In genomic region chr6:53806591-53807023, GRCm38 (mm10) we compare ENCODE assay signal across 11 mouse cellular contexts. TPM values are rescaled to one million over a fixed set of nuclear protein-coding genes. Genes with fewer than 3 reads are reported as not detected.
A peak's percentile ranks its signal among the peaks of the same experiment; 100 is the strongest.
DNase-seq lines count a peak whose midpoint lies in the region; ATAC-seq and TF ChIP-seq lines count a peak whose summit lies in the region.
"Had no signal": no experiment of that assay in that cellular context is flagged by ENCODE, and none has a peak within 500 bp of the region (broad histone marks: within the 10 kb centered on the region; RNA-seq: fewer than 3 reads in every experiment).

No protein-coding gene starts in this region.

- H3K9me3 ChIP-seq in kidney, postnatal 0 days (replicated peaks; ENCODE audit: low read length): no peaks in the 10 kb centered on the region
- H3K9me3 ChIP-seq in forebrain, embryonic 10.5 days: no peaks in the 10 kb centered on the region
- H3K9me3 ChIP-seq: heart, embryonic 13.5 days; liver, embryonic 12.5 days had no signal

- 0 out of 2 replicates have a peak, but pooled peaks have one; percentile 49 for ATAC-seq in kidney, postnatal 0 days (replicated peaks; ENCODE audit: low FRiP score, low read depth)
- ATAC-seq: liver, embryonic 12.5 days had no signal

- WGBS in kidney, postnatal 0 days: 13% methylated on average over 8 of the region's 8 CpGs
- WGBS in forebrain, embryonic 10.5 days: 75% methylated on average over 8 of the region's 8 CpGs

- no peak overlapping the region for H3K4me2 ChIP-seq in kidney, postnatal 0 days (ENCODE audit: low read length)
- H3K4me2 ChIP-seq: heart, embryonic 13.5 days; liver, embryonic 12.5 days; midbrain, embryonic 11.5 days had no signal

- H3K9ac ChIP-seq in kidney, postnatal 0 days (ENCODE audit: low read depth, low read length): no peak overlapping the region
- H3K9ac ChIP-seq: heart, embryonic 13.5 days; liver, embryonic 12.5 days had no signal

- no peaks in the 10 kb centered on the region for H3K36me3 ChIP-seq in kidney, postnatal 0 days (ENCODE audit: insufficient read depth, low read length)
- no peaks in the 10 kb centered on the region for H3K36me3 ChIP-seq in forebrain, embryonic 10.5 days (replicated peaks)
- H3K36me3 ChIP-seq: heart, embryonic 13.5 days; liver, embryonic 12.5 days had no signal

- H3K4me3 ChIP-seq in kidney, postnatal 0 days (replicated peaks; ENCODE audit: low read depth, low read length): no peak overlapping the region
- H3K4me3 ChIP-seq in forebrain, embryonic 10.5 days: no peak overlapping the region
- H3K4me3 ChIP-seq: heart, embryonic 13.5 days; liver, embryonic 12.5 days had no signal

- H3K27ac ChIP-seq in kidney, postnatal 0 days: peak overlapping the region; percentile 26; the same call in 1 of the 2 replicates
- no peak overlapping the region for H3K27ac ChIP-seq in forebrain, embryonic 10.5 days
- H3K27ac ChIP-seq: heart, embryonic 13.5 days; liver, embryonic 12.5 days had no signal

- H3K4me1 ChIP-seq in kidney, postnatal 0 days (replicated peaks; ENCODE audit: insufficient read depth, low read length): peaks cover 15% of the 10 kb centered on the region
- peaks cover 8% of the 10 kb centered on the region for H3K4me1 ChIP-seq in forebrain, embryonic 10.5 days
- H3K4me1 ChIP-seq: liver, embryonic 12.5 days had no signal

- TF ChIP-seq CTCF in kidney, postnatal 0 days (IDR thresholded peaks at IDR 0.05; ENCODE audit: low read depth): no peak

- peak; percentile 9 for DNase-seq in kidney, adult 18-20 months
- DNase-seq in kidney, adult 9 months: no peak
- DNase-seq in 3T3-L1 (ENCODE audit: low read depth, low spot score): peak; percentile 34
- peak; percentile 65 for DNase-seq in adrenal gland, postnatal 14 days
- DNase-seq in kidney, postnatal 0 days (ENCODE audit: low spot score): peak; percentile 84
- no peak for DNase-seq in forebrain, embryonic 10.5 days (ENCODE audit: extremely low spot score, low spot score)
- DNase-seq in urinary bladder, postnatal 36 days (ENCODE audit: low spot score in 2 of 2): no peak
- DNase-seq: spleen, adult 18-20 months had no signal

- no peaks in the 10 kb centered on the region for H3K27me3 ChIP-seq in kidney, postnatal 0 days (ENCODE audit: insufficient read depth, low read length)
- 0 out of 2 replicates have a peak, but pooled peaks cover 3% of the 10 kb centered on the region for H3K27me3 ChIP-seq in forebrain, embryonic 10.5 days (ENCODE audit: poor library complexity, severe bottlenecking)

RNA-seq across cellular contexts. Expression of gene Tril, which starts 14.0 kb away (rescaled TPM):
- 11.1 and 13.3 TPM in 2 replicates for total RNA-seq in adrenal gland, postnatal 14 days (2021)
- polyA plus RNA-seq in kidney, postnatal 0 days (2015; fragmentation: Nextera tagmentation; extraction: Ambion mirVana): 76.7 and 77.7 TPM in 2 replicates
- polyA plus RNA-seq in forebrain, embryonic 10.5 days (2016; fragmentation: Nextera tagmentation; extraction: Ambion mirVana): 36.5 and 41.6 TPM in 2 replicates

Comparison
In these comparisons a context has a peak if more than half of its experiments do, and no peak if none do; other contexts are left out.
1. DNase-seq: peak in kidney, adult 18-20 months (single experiment), 3T3-L1 (single experiment), adrenal gland, postnatal 14 days (single experiment) and kidney, postnatal 0 days (single experiment); none in kidney, adult 9 months (single experiment), forebrain, embryonic 10.5 days (single experiment) and urinary bladder, postnatal 36 days (0 of 2).